Mouse (Mus musculus) heart, embryonic 14.5 days (tissue): Measurements from ENCODE around the gene Myd88. TPM values are rescaled to one million over a fixed set of nuclear protein-coding genes. Genes with fewer than 3 reads are reported as not detected.
A peak's percentile ranks its signal among the peaks of the same experiment; 100 is the strongest.

Experiments
- ATAC-seq: fragments of 200-750 bp; cut with Nextera tagmentation; 2 replicates; pipeline ENCODE4 v1.8.0; 2017; ENCODE audit warnings: low read depth, moderate TSS enrichment; ENCODE audit not compliant: insufficient number of reproducible peaks, insufficient read depth, low FRiP score
- H3K27ac ChIP-seq, 2 experiments: fragments of 200-500 bp in 1 of 2; fragments of 300-500 bp in 1 of 2; sonication (generic) in 1 of 2; replicated peaks in 1 of 2; 2 replicates each; pipeline ENCODE4 v1.5.1; 2012 to 2014; ENCODE audit warnings: low read depth in 2 of 2, low read length in 2 of 2, control low read depth in 1 of 2, mild to moderate bottlenecking in 1 of 2, mixed read lengths in 1 of 2; ENCODE audit not compliant: control insufficient read depth in 1 of 2, insufficient read depth in 1 of 2
- H3K27me3 ChIP-seq: fragments of 300-500 bp; sonication (generic); 2 replicates; pipeline ENCODE4 v1.6.1; 2014; ENCODE audit warnings: mild to moderate bottlenecking, low read length, control low read depth; ENCODE audit not compliant: control insufficient read depth, insufficient read depth
- H3K36me3 ChIP-seq: fragments of 300-500 bp; sonication (generic); 2 replicates; pipeline ENCODE4 v1.6.1; 2014; ENCODE audit warnings: mild to moderate bottlenecking, control low read depth, low read length, mixed read lengths; ENCODE audit not compliant: control insufficient read depth, insufficient read depth
- H3K4me1 ChIP-seq, 2 experiments: fragments of 200-500 bp in 1 of 2; fragments of 300-500 bp in 1 of 2; sonication (generic) in 1 of 2; 2 replicates each; pipeline ENCODE4 v1.6.1; 2012 to 2014; ENCODE audit warnings: low read length in 2 of 2, control low read depth in 1 of 2, mixed read lengths in 1 of 2; ENCODE audit not compliant: control insufficient read depth in 2 of 2, insufficient read depth in 2 of 2
- H3K4me2 ChIP-seq: fragments of 300-500 bp; sonication (generic); 2 replicates; pipeline ENCODE4 v1.6.1; 2014; ENCODE audit warnings: mild to moderate bottlenecking, low read length
- H3K4me3 ChIP-seq, 2 experiments: fragments of 200-500 bp in 1 of 2; fragments of 300-500 bp in 1 of 2; sonication (generic) in 1 of 2; 2 replicates each; pipeline ENCODE4 v1.5.1; 2012 to 2014; ENCODE audit warnings: low read length in 2 of 2, mild to moderate bottlenecking in 2 of 2, control low read depth in 1 of 2, low read depth in 1 of 2, moderate library complexity in 1 of 2; ENCODE audit not compliant: control insufficient read depth in 1 of 2, insufficient read depth in 1 of 2
- H3K9ac ChIP-seq: fragments of 300-500 bp; sonication (generic); 2 replicates; pipeline ENCODE4 v1.6.1; 2014; ENCODE audit warnings: mild to moderate bottlenecking, low read length
- H3K9me3 ChIP-seq: fragments of 300-500 bp; sonication (generic); 2 replicates; pipeline ENCODE4 v1.6.1; 2016; ENCODE audit warnings: low read length, control low read depth; ENCODE audit not compliant: control insufficient read depth
- WGBS: fragments of 180-500 bp; shearing (Covaris S2); extraction: QIAGEN DNeasy Blood & Tissue Kit; methylation state at CpG from one replicate; pipeline ENCODE4 v1.1.7; 2014; 5-methylcytosine and 5-hydroxymethylcytosine counted together
- polyA plus RNA-seq: library from polyadenylated mRNA; unstranded; fragments of >200 nt; fragmentation: Nextera tagmentation; extraction: Ambion mirVana; gene quantifications from 2 replicates; pipeline ENCODE4 v1.2.1, GENCODE M21; 2014

The Myd88 gene
- polyA plus RNA-seq, 1 experiment from 2014 or later = 14.9 TPM

- Histone ChIP-seq H3K27me3 (no peaks in the 10 kb centered on the region), H3K36me3 (peaks cover 51% of the 10 kb centered on the region), H3K9me3 (no peaks in the 10 kb centered on the region), H3K4me2 (no peak overlapping the region), H3K27ac (no peak overlapping the region), H3K4me3 (no peak overlapping the region), H3K4me1 (peaks cover 10 to 15% of the 10 kb centered on the region in 2 experiments), H3K9ac (no peak overlapping the region)
- no peak for ATAC-seq
- 87% methylated on average over 7 of the region's 7 CpGs for WGBS
Measured at GRCm38 (mm10) chr9:119342728-119343127, 1.5 kb upstream of the Myd88 start.

GRCm38 (mm10) chr9:119340212-119340580, 1.0 kb downstream of the Myd88 start:
- Histone ChIP-seq H3K9ac (peak overlapping the region; percentile 82), H3K4me1 (peaks cover 10 to 15% of the 10 kb centered on the region in 2 experiments), H3K27me3 (no peaks in the 10 kb centered on the region), H3K36me3 (peaks cover 34% of the 10 kb centered on the region), H3K27ac (peak overlapping the region; percentile 90 to 94), H3K4me2 (peak overlapping the region; percentile 84), H3K4me3 (peak overlapping the region; percentile 79 to 89), H3K9me3 (no peaks in the 10 kb centered on the region)
- WGBS = 2% methylated on average over 8 of the region's 8 CpGs
- no peak for ATAC-seq

GRCm38 (mm10) chr9:119339558-119340211, 1.5 kb downstream of the Myd88 start, which contains the start of gene Acaa1a:
Gene Acaa1a, plus strand, starts transcription at chr9:119339676.
- ATAC-seq = no peak

GRCm38 (mm10) chr9:119339106-119339505, 2.1 kb downstream of the Myd88 start:
- 44% methylated on average over 7 of the region's 7 CpGs for WGBS
- peak overlapping the region; percentile 82 for H3K9ac ChIP-seq
- peak overlapping the region; percentile 84 for H3K4me2 ChIP-seq
- peaks cover 23% of the 10 kb centered on the region for H3K36me3 ChIP-seq
- H3K9me3 ChIP-seq = no peaks in the 10 kb centered on the region
- H3K4me3 ChIP-seq = peak overlapping the region; percentile 79 to 89
- no peaks in the 10 kb centered on the region for H3K27me3 ChIP-seq
- H3K4me1 ChIP-seq = peaks cover 16 to 21% of the 10 kb centered on the region in 2 experiments
- H3K27ac ChIP-seq = no peak overlapping the region
- ATAC-seq = no peak

More at GRCm38 (mm10) chr9:119339558-119340211, 1.5 kb downstream of the Myd88 start, which contains the start of gene Acaa1a:
- peak within 1 kb of the TSS; percentile 82 for H3K9ac ChIP-seq
- peak within 1 kb of the TSS; percentile 84 for H3K4me2 ChIP-seq
- H3K4me1 ChIP-seq = peaks cover 11 to 15% of the 10 kb centered on the region in 2 experiments
- no peaks in the 10 kb centered on the region for H3K9me3 ChIP-seq
- 1% methylated on average over 43 of the region's 43 CpGs for WGBS
- peak within 1 kb of the TSS; percentile 90 to 94 for H3K27ac ChIP-seq
- H3K27me3 ChIP-seq = no peaks in the 10 kb centered on the region
- H3K4me3 ChIP-seq = peak within 1 kb of the TSS; percentile 79 to 89
- peaks cover 29% of the 10 kb centered on the region for H3K36me3 ChIP-seq

GRCm38 (mm10) chr9:119338350-119338749, 2.9 kb downstream of the Myd88 start:
- H3K9me3 ChIP-seq = no peaks in the 10 kb centered on the region
- H3K27me3 ChIP-seq = no peaks in the 10 kb centered on the region
- peaks cover 16% of the 10 kb centered on the region for H3K36me3 ChIP-seq
- no peak overlapping the region for H3K4me2 ChIP-seq
- WGBS = 85% methylated on average over 3 of the region's 3 CpGs
- ATAC-seq = no peak
- no peak overlapping the region for H3K4me3 ChIP-seq
- no peak overlapping the region for H3K27ac ChIP-seq
- H3K4me1 ChIP-seq = peaks cover 20 to 23% of the 10 kb centered on the region in 2 experiments
- no peak overlapping the region for H3K9ac ChIP-seq

- H3K27ac ChIP-seq = no peak overlapping the region
- no peak overlapping the region for H3K4me3 ChIP-seq
- WGBS = 91% methylated on average over 14 of the region's 14 CpGs
- H3K9ac ChIP-seq = no peak overlapping the region
- H3K9me3 ChIP-seq = no peaks in the 10 kb centered on the region
- ATAC-seq = no peak
- H3K4me2 ChIP-seq = no peak overlapping the region
- peaks cover 11% of the 10 kb centered on the region; the same call in 1 of the 2 replicates for H3K36me3 ChIP-seq
- peaks cover 20 to 23% of the 10 kb centered on the region in 2 experiments for H3K4me1 ChIP-seq
- H3K27me3 ChIP-seq = no peaks in the 10 kb centered on the region
Measured at GRCm38 (mm10) chr9:119337842-119338241, 3.4 kb downstream of the Myd88 start.

GRCm38 (mm10) chr9:119335571-119335970, 5.6 kb downstream of the Myd88 start:
- Histone ChIP-seq H3K4me3 (no peak overlapping the region), H3K36me3 (0 out of 2 replicates have a peak, but pooled peaks cover 9% of the 10 kb centered on the region), H3K4me1 (peaks cover 16% of the 10 kb centered on the region in 2 experiments), H3K27ac (no peak overlapping the region), H3K9me3 (no peaks in the 10 kb centered on the region), H3K9ac (no peak overlapping the region), H3K4me2 (no peak overlapping the region), H3K27me3 (no peaks in the 10 kb centered on the region)
- whole genome bisulfite sequencing = 70% methylated on average over 4 of the region's 4 CpGs
- no peak for ATAC-seq
